12 mouse cellular contexts compared by ENCODE assay signal in genomic region chr16:49905041-49905440, GRCm38 (mm10).
DNase-seq lines count a peak whose midpoint lies in the region; ATAC-seq and TF ChIP-seq lines count a peak whose summit lies in the region.
"Had no signal": no experiment of that assay in that cellular context is flagged by ENCODE, and none has a peak within 500 bp of the region (broad histone marks: within the 10 kb centered on the region; RNA-seq: fewer than 3 reads in every experiment).

No protein-coding gene starts in this region.

- TF ChIP-seq POLR2A in CH12.LX (IDR thresholded peaks at IDR 0.05; ENCODE audit: low read depth, low read length), result no peak
- no peak for TF ChIP-seq POLR2A in embryonic fibroblast, embryonic 13.5 days (IDR thresholded peaks at IDR 0.05; ENCODE audit: low read depth, low read length)

- no peaks in the 10 kb centered on the region for H3K27me3 ChIP-seq in CH12.LX (replicated peaks)

- no peak overlapping the region for H3K4me3 ChIP-seq in CH12.LX (replicated peaks in 1 of 3; ENCODE audit: low read depth in 2 of 3, low read length in 2 of 3, poor library complexity in 1 of 3)
- H3K4me3 ChIP-seq in embryonic fibroblast, embryonic 13.5 days (ENCODE audit: insufficient read depth, low read length), result no peak overlapping the region
- H3K4me3 ChIP-seq: erythroblast, embryonic 14.5 days; myocyte had no signal

- peaks cover 20% of the 10 kb centered on the region for H3K79me2 ChIP-seq in CH12.LX (replicated peaks; ENCODE audit: control insufficient read depth, extremely low read depth, insufficient read depth, poor library complexity, severe bottlenecking)

- TF ChIP-seq EP300 in CH12.LX (IDR thresholded peaks at IDR 0.05; ENCODE audit: low read length), result 0 out of 2 replicates have a peak, but pooled peaks have one; percentile 22

- ATAC-seq in frontal cortex, adult (ENCODE audit: low TSS enrichment), result no peak

- peak overlapping the region; percentile 26 for H3K4me2 ChIP-seq in CH12.LX (ENCODE audit: insufficient read depth, low read depth, poor library complexity, severe bottlenecking)

- in situ Hi-C loops in CH12.LX (cut with MboI; ENCODE audit: low pct_ligation_motif_present, low pct_unique_long_range_greater_than_20kb, low sequenced_read_pairs), result no loop called here

- peaks cover 37 to 63% of the 10 kb centered on the region in 2 experiments for H3K36me3 ChIP-seq in CH12.LX (replicated peaks in 1 of 2; ENCODE audit: control insufficient read depth in 1 of 2, insufficient read depth in 1 of 2, low read length in 1 of 2)

- H3K9ac ChIP-seq in CH12.LX (ENCODE audit: insufficient read depth, low read depth), result peak overlapping the region; percentile 55

- peak; percentile 11 for DNase-seq in embryo, embryonic 10 days (ENCODE audit: low spot score)
- no peak for DNase-seq in embryo, embryonic 11 days
- DNase-seq in CH12.LX (ENCODE audit: extremely low read depth), result peak; percentile 21
- peak; percentile 57 for DNase-seq in liver
- no peak for DNase-seq in neural tube, embryonic 10.5 days (ENCODE audit: extremely low spot score, low spot score)
- no peak for DNase-seq in urinary bladder, postnatal 4 days (ENCODE audit: low spot score in 2 of 2)
- DNase-seq: right cerebral cortex, adult 18-20 months; thymus, adult 2 months had no signal

- no peaks in the 10 kb centered on the region for H3K9me3 ChIP-seq in CH12.LX (replicated peaks; ENCODE audit: low read length)

- no peak for TF ChIP-seq RAD21 in CH12.LX (IDR thresholded peaks at IDR 0.05; ENCODE audit: low read depth, low read length)

- dilution Hi-C loops in CH12.LX (cut with MboI; ENCODE audit: extremely low pct_ligation_motif_present, extremely low pct_unique_long_range_greater_than_20kb, low sequenced_read_pairs), result no loop called here

- TF ChIP-seq CTCF in CH12.LX (conservative IDR thresholded peaks at IDR 0.05 in 1 of 2, IDR thresholded peaks at IDR 0.05 in 1 of 2; ENCODE audit: low read depth in 2 of 2, low read length in 2 of 2), result no peak
- TF ChIP-seq CTCF in embryonic fibroblast, embryonic 13.5 days (IDR thresholded peaks at IDR 0.05; ENCODE audit: borderline replicate concordance, insufficient read depth, low read length), result no peak

- H3K4me1 ChIP-seq in CH12.LX (ENCODE audit: control insufficient read depth in 1 of 2, insufficient read depth in 2 of 2), result peaks cover 13 to 59% of the 10 kb centered on the region in 2 experiments
- 0 out of 2 replicates have a peak, but pooled peaks cover 2% of the 10 kb centered on the region for H3K4me1 ChIP-seq in embryonic fibroblast, embryonic 13.5 days (ENCODE audit: control insufficient read depth, insufficient read depth, low read length)

- H3K27ac ChIP-seq in CH12.LX (ENCODE audit: insufficient read depth, low read depth), result peak overlapping the region; percentile 89
- H3K27ac ChIP-seq in embryonic fibroblast, embryonic 13.5 days (ENCODE audit: insufficient read depth, low read length), result peak overlapping the region; percentile 81

TF ChIP-seq in CH12.LX, 34 proteins besides CTCF, POLR2A, EP300 and RAD21:
- TF ChIP-seq MAZ (IDR thresholded peaks at IDR 0.05; ENCODE audit: low read depth, low read length) (no peak), E2F4 (IDR thresholded peaks at IDR 0.05; ENCODE audit: insufficient replicate concordance, low read depth, low read length) (no peak), CHD1 (IDR thresholded peaks at IDR 0.05; ENCODE audit: low read depth, low read length) (peak; percentile 97), MEF2A (IDR thresholded peaks at IDR 0.05; ENCODE audit: borderline replicate concordance, low read depth, low read length) (no peak; the same call in 1 of the 2 replicates), TCF12 (IDR thresholded peaks at IDR 0.05; ENCODE audit: low read depth, low read length) (peak; percentile 78), MYC (IDR thresholded peaks at IDR 0.05; ENCODE audit: low read depth, low read length) (peak; percentile 22; the same call in 1 of the 2 replicates), MAX (IDR thresholded peaks at IDR 0.05; ENCODE audit: low read length) (no peak), ZKSCAN1 (IDR thresholded peaks at IDR 0.05; ENCODE audit: borderline replicate concordance, low read depth, low read length) (no peak), CHD2 (IDR thresholded peaks at IDR 0.05; ENCODE audit: low read length) (peak; percentile 90), USF1 (IDR thresholded peaks at IDR 0.05; ENCODE audit: low read depth, low read length) (no peak), MXI1 (IDR thresholded peaks at IDR 0.05; ENCODE audit: low read depth, low read length) (0 out of 2 replicates have a peak, but pooled peaks have one; percentile 6), SIN3A (IDR thresholded peaks at IDR 0.05; ENCODE audit: low read length) (no peak)

Comparison
In these comparisons a context has a peak if more than half of its experiments do, and no peak if none do; other contexts are left out.
1. DNase-seq: peak in embryo, embryonic 10 days (single experiment), CH12.LX (single experiment) and liver (single experiment); none in embryo, embryonic 11 days (single experiment), neural tube, embryonic 10.5 days (single experiment) and urinary bladder, postnatal 4 days (0 of 2).